Mouse (Mus musculus) liver, embryonic 14.5 days (tissue): ENCODE measurements at regions not wholly inside any gene's neighbourhood (a gene's known extent, or its start where the extent isn't known, plus 50 kb on each side); places are given as distances from the start of the nearest gene placed in this dataset.

Source experiments
- ATAC-seq: fragments of 200-750 bp; cut with Nextera tagmentation; 2 replicates; pipeline ENCODE4 v1.8.0; 2017; ENCODE audit warnings: moderate number of reproducible peaks, mild to moderate bottlenecking, moderate library complexity; ENCODE audit not compliant: insufficient read depth
- DNase-seq, 3 experiments: peaks; one replicate each; pipeline ENCODE4 v3.0.0-alpha.2; 2012 to 2013; ENCODE audit warnings: low read depth in 3 of 3, low spot score in 3 of 3
- H3K27ac ChIP-seq: fragments of 300-500 bp; sonication (generic); 2 replicates; pipeline ENCODE4 v1.5.1; 2014; ENCODE audit warnings: moderate library complexity, mild to moderate bottlenecking, control low read depth, inconsistent platforms
- H3K27me3 ChIP-seq: fragments of 300-500 bp; sonication (generic); 2 replicates; pipeline ENCODE4 v1.6.1; 2014; ENCODE audit warnings: mild to moderate bottlenecking, low read length, moderate library complexity; ENCODE audit not compliant: control insufficient read depth, insufficient read depth
- H3K36me3 ChIP-seq: fragments of 300-500 bp; sonication (generic); replicated peaks from 2 replicates; pipeline ENCODE4 v1.6.1; 2014; ENCODE audit warnings: low read depth; ENCODE audit not compliant: control insufficient read depth, insufficient read depth
- H3K4me1 ChIP-seq, 2 experiments: fragments of 200-500 bp in 1 of 2; fragments of 300-500 bp in 1 of 2; sonication (generic) in 1 of 2; replicated peaks; 2 replicates each; pipeline ENCODE4 v1.6.1; 2012 to 2014; ENCODE audit warnings: antibody characterized with exemption in 1 of 2, inconsistent platforms in 1 of 2, low read length in 1 of 2; ENCODE audit not compliant: control insufficient read depth in 2 of 2, insufficient read depth in 2 of 2
- H3K4me2 ChIP-seq: fragments of 300-500 bp; sonication (generic); 2 replicates; pipeline ENCODE4 v1.6.1; 2014; ENCODE audit warnings: low read depth, mild to moderate bottlenecking, control low read depth, moderate library complexity
- H3K4me3 ChIP-seq, 2 experiments: fragments of 200-500 bp in 1 of 2; fragments of 300-500 bp in 1 of 2; sonication (generic) in 1 of 2; 2 replicates each; pipeline ENCODE4 v1.5.1; 2012 to 2014; ENCODE audit warnings: low read depth in 2 of 2, low read length in 2 of 2, mild to moderate bottlenecking in 2 of 2, control low read depth in 1 of 2, inconsistent platforms in 1 of 2, moderate library complexity in 1 of 2; ENCODE audit not compliant: insufficient read depth in 1 of 2
- H3K9ac ChIP-seq: fragments of 300-500 bp; sonication (generic); replicated peaks from 2 replicates; pipeline ENCODE4 v1.6.1; 2014; ENCODE audit warnings: mild to moderate bottlenecking, control low read depth, moderate library complexity
- H3K9me3 ChIP-seq: fragments of 300-500 bp; sonication (generic); 2 replicates; pipeline ENCODE4 v1.6.1; 2016; ENCODE audit warnings: low read length, mixed read lengths; ENCODE audit not compliant: control insufficient read depth
- CTCF ChIP-seq: IDR thresholded peaks from 2 replicates; pipeline ENCODE4 v1.5.1; 2016; ENCODE audit warnings: antibody characterized with exemption, low read depth, control low read depth
- EP300 ChIP-seq: IDR thresholded peaks from 2 replicates; pipeline ENCODE4 v1.6.1; 2016; ENCODE audit warnings: antibody characterized with exemption, low read depth
- WGBS: fragments of 180-500 bp; shearing (Covaris S2); extraction: QIAGEN DNeasy Blood & Tissue Kit; methylation state at CpG from one replicate; pipeline ENCODE4 v1.1.7; 2014; ENCODE audit not compliant: insufficient replicate concordance; 5-methylcytosine and 5-hydroxymethylcytosine counted together

- no peak for TF ChIP-seq CTCF
- no peak for TF ChIP-seq EP300
- ATAC-seq (no peak), DNase-seq (no peak)
- Histone ChIP-seq H3K4me2 (no peak overlapping the region), H3K9me3 (no peaks in the 10 kb centered on the region), H3K27me3 (no peaks in the 10 kb centered on the region), H3K27ac (no peak overlapping the region), H3K4me3 (no peak overlapping the region), H3K4me1 (peaks cover 0 to 6% of the 10 kb centered on the region in 2 experiments; a peak in 2 of 4 replicates), H3K9ac (no peak overlapping the region), H3K36me3 (no peaks in the 10 kb centered on the region)
- WGBS = 46% methylated on average over 5 of the region's 5 CpGs
These were observed 339.2 kb downstream of the Tle4 start for GRCm38 (mm10) chr19:14258621-14259051.

DNA sequence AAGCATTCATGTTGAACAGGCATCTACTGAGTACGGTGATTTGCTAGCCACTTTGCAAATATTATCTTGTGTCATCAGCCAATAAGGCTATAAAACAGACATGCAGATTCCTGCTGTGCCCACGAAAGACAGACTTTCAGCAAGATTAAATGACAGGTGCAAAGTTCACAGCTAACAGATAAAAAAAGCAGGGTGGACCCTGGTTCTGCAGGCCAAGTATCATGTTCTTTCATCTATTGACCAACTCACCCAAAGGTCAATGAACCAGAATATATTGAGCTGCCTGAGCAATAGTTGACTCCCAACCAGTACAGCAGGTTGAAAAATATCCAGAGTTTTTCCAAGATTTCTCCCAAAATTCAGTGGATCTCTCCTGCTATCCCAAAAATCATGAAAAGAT, 338.6 kb downstream of the Tle4 start:
- TF ChIP-seq EP300 (no peak), CTCF (no peak)
- DNase-seq = peak in 2 of 3 experiments; percentile 6 to 10
- no peak for ATAC-seq
- H3K4me2 ChIP-seq = no peak overlapping the region
- no peaks in the 10 kb centered on the region for H3K27me3 ChIP-seq
- no peak overlapping the region for H3K4me3 ChIP-seq
- no peaks in the 10 kb centered on the region for H3K36me3 ChIP-seq
- peaks cover 0 to 6% of the 10 kb centered on the region in 2 experiments; a peak in 2 of 4 replicates for H3K4me1 ChIP-seq
- no peak overlapping the region for H3K9ac ChIP-seq
- no peak overlapping the region for H3K27ac ChIP-seq
- no peaks in the 10 kb centered on the region for H3K9me3 ChIP-seq
- WGBS = 33% methylated on average over 2 of the region's 2 CpGs

- H3K4me1 ChIP-seq = no peaks in the 10 kb centered on the region; a peak in 1 of 4 replicates
- H3K27ac ChIP-seq = no peak overlapping the region
- H3K27me3 ChIP-seq = no peaks in the 10 kb centered on the region
- TF ChIP-seq CTCF = no peak
- WGBS = 47% methylated on average over 1 of the region's 1 CpGs
- no peaks in the 10 kb centered on the region for H3K9me3 ChIP-seq
- no peaks in the 10 kb centered on the region for H3K36me3 ChIP-seq
- DNase-seq (no peak), ATAC-seq (no peak)
- H3K9ac ChIP-seq = no peak overlapping the region
- no peak overlapping the region for H3K4me3 ChIP-seq
- H3K4me2 ChIP-seq = no peak overlapping the region
These were observed 308.5 kb downstream of the Tle4 start for GRCm38 (mm10) chr19:14289331-14289737.

- TF ChIP-seq CTCF (no peak), EP300 (no peak)
- DNase-seq (no peak), ATAC-seq (no peak)
- Histone ChIP-seq H3K4me1 (no peaks in the 10 kb centered on the region; a peak in 1 of 4 replicates), H3K9me3 (no peaks in the 10 kb centered on the region), H3K27ac (no peak overlapping the region), H3K27me3 (no peaks in the 10 kb centered on the region), H3K9ac (no peak overlapping the region), H3K36me3 (no peaks in the 10 kb centered on the region), H3K4me2 (no peak overlapping the region), H3K4me3 (no peak overlapping the region)
- WGBS = 72% methylated on average over 6 of the region's 6 CpGs
These were observed 306.9 kb downstream of the Tle4 start for GRCm38 (mm10) chr19:14290911-14291310.

- ATAC-seq (no peak), DNase-seq (no peak)
- no peaks in the 10 kb centered on the region for H3K27me3 ChIP-seq
- no peak overlapping the region for H3K4me3 ChIP-seq
- no peak for TF ChIP-seq EP300
- no peaks in the 10 kb centered on the region; a peak in 1 of 4 replicates for H3K4me1 ChIP-seq
- no peak overlapping the region for H3K4me2 ChIP-seq
- H3K27ac ChIP-seq = no peak overlapping the region
- no peaks in the 10 kb centered on the region for H3K9me3 ChIP-seq
- no peaks in the 10 kb centered on the region for H3K36me3 ChIP-seq
- WGBS = 66% methylated on average over 3 of the region's 3 CpGs
- no peak overlapping the region for H3K9ac ChIP-seq
These were observed 304.7 kb downstream of the Tle4 start for GRCm38 (mm10) chr19:14293172-14293571.
